Mouse (Mus musculus): ENCODE results near the gene Pknox2.

Pknox2 gene

DNA sequence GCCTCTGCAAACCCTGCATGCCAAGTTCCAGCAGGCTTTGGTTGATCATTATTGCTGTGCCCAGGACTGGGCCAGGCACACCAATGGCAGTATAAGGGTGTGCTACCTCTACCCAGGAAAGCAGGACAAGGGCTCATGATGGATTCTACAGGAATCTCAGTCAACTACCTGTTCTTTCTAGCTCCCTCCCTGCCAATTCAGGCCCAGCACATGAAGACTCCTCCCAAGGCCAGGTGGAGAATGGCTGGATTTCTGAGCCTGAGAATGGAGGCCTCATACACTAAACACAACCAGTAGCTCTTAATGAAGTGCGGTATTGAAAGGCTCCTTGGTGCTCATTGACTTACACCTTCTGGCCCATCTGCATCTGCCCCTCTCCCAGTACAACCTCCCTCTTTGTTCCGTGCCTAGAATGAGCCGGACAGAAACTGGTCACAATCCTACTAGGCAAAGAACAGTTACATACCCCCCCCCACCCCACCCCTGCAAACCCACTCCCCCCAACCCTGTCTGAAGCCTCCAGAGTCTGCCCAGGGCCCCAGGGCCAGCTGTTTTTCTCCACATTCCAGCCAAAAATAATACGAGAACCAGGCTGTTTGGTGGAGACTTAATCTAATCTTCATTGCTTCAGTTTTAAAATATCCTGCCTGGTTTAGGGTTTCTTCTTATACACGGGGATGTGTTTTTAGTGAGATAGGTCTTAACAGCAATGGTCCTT is 6.6 kb downstream of the Pknox2 start:
- no peak for DNase-seq (ENCODE audit: extremely low read depth, low read depth, low spot score)

- DNase-seq (ENCODE audit: extremely low read depth, low read depth, low spot score), result no peak
Observed at GRCm38 (mm10) chr9:37139514-37139913, 7.7 kb downstream of the Pknox2 start.

DNA sequence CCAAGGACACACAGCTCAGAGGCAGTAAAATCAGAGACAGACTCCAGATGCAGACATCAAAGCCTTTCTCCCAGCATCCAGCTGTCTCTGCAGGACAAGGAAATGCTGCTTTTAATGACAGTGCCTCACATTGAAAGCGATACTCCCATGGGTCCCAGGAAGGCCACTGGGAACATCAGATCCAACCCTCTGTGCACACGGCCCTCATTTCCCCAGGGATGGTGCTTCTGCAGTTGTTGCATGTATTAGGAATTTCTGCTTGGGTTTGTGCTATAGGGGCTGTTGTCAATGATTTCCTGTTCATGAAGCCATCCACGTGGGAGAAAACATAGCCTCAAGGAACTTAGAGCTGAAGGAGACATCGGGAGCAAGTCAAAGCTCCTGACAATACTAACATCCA is 8.3 kb downstream of the Pknox2 start:
- no peak for DNase-seq (ENCODE audit: extremely low read depth, low read depth, low spot score)

GRCm38 (mm10) chr9:37136340-37136739 is 10.9 kb downstream of the Pknox2 start:
- no peak for DNase-seq (ENCODE audit: extremely low read depth, low read depth, low spot score)

GRCm38 (mm10) chr9:37133495-37133894 is 13.7 kb downstream of the Pknox2 start:
- DNase-seq (ENCODE audit: extremely low read depth, low read depth, low spot score), result no peak

GRCm38 (mm10) chr9:37129046-37129445 is 18.2 kb downstream of the Pknox2 start:
- no peak for DNase-seq (ENCODE audit: extremely low read depth, low read depth, low spot score)

GRCm38 (mm10) chr9:37126197-37126596 is 21.0 kb downstream of the Pknox2 start:
- no peak for DNase-seq (ENCODE audit: extremely low read depth, low read depth, low spot score)

GRCm38 (mm10) chr9:37124696-37125480 is 22.3 kb downstream of the Pknox2 start:
- DNase-seq (ENCODE audit: extremely low read depth, low read depth, low spot score), result no peak

- no peak for DNase-seq (ENCODE audit: extremely low read depth, low read depth, low spot score)
Observed at GRCm38 (mm10) chr9:37123384-37123783, 23.8 kb downstream of the Pknox2 start.

GRCm38 (mm10) chr9:37122971-37123370 is 24.2 kb downstream of the Pknox2 start:
- DNase-seq (ENCODE audit: extremely low read depth, low read depth, low spot score), result no peak

DNA sequence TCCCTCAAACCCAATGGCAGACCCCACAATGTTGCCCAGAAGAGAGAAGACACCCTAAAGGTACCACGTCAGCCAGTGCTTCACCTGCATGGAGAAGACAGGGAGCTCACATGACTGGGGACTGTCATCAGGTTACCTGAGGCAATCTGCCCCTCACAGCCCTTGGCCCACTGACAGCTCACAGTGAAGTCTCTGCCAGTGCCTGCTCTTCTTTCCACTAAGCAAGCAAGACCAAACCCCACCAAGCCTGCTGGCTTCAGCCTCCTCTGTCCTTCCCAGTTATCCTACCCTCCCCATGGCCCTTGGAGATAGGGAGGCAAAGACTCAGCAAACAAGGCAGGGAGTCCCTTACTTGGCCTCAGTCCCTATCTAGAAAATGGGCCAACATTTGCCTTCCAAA is 24.8 kb downstream of the Pknox2 start:
- no peak for DNase-seq (ENCODE audit: extremely low read depth, low read depth, low spot score)

DNA sequence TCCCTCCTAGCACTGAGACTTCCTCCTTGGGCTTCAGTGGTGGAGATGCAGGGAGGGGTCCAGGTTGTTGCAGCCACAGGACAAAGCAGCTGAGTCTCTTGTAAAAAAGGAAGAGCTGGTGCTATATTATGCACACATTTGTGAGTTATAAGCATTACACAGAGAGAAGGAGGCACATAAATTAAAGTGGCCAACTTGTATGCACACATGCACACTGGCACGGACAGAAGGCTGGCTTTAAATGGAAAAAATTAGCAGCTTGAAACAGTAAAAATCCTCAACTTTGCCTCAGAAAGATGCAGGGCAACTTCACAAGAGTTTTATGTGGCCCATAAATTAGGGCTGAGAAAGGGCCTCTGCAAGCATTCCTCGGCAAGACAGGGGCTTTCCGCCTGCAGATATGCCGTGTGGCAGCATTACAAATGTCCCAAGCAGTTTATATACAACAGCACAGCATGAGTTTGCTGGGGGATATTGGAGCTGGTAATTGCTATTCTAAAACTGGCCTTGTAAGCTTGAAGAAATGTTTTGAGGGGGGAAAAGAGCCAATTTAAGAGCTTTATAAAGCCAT is 25.4 kb downstream of the Pknox2 start:
- DNase-seq (ENCODE audit: extremely low read depth, low read depth, low spot score), result no peak

GRCm38 (mm10) chr9:37120801-37121200 is 26.4 kb downstream of the Pknox2 start:
- no peak for DNase-seq (ENCODE audit: extremely low read depth, low read depth, low spot score)

DNA sequence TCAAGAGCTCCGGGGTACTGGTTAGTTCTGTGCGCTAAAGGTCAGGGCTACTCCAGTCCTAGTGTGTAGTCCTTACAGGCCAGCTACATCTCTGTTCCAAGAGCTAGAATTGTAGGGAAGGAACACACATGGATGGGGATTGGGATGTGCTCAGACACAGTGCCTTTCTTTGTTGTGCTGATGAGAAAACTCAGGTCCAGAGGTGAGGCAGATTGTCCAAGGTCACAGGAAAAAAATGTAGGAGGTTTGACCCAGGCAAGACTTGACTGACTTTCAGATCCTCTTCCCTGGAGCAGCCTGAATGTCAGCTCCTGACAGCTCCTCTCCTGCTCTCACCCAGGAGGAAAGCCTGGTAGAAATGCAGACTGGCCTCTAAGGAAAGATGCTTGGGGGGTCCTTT is 29.7 kb downstream of the Pknox2 start:
- DNase-seq (ENCODE audit: extremely low read depth, low read depth, low spot score), result no peak

GRCm38 (mm10) chr9:37116632-37117413 is 30.4 kb downstream of the Pknox2 start:
- DNase-seq (ENCODE audit: extremely low read depth, low read depth, low spot score), result no peak

DNA sequence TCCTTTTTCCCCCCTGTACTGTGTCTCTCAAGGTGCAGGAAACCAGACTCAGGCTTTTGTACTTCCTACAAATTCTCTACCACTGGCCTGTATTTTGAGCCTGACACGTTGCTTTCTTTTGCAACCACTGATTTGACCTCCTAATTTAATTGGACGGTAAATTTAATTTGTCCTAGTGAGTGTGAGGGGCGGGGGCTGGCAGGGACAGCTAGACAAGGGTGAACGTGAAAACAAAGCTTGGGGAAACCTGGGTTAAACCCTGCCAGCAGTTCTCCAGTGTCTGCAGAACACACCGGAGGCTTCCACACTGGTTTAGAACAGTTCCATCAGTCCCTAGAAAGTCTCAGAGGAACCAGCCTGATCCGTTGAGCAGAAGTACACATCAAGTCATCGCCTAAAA is 31.4 kb downstream of the Pknox2 start:
- DNase-seq (ENCODE audit: extremely low read depth, low read depth, low spot score), result no peak

DNA sequence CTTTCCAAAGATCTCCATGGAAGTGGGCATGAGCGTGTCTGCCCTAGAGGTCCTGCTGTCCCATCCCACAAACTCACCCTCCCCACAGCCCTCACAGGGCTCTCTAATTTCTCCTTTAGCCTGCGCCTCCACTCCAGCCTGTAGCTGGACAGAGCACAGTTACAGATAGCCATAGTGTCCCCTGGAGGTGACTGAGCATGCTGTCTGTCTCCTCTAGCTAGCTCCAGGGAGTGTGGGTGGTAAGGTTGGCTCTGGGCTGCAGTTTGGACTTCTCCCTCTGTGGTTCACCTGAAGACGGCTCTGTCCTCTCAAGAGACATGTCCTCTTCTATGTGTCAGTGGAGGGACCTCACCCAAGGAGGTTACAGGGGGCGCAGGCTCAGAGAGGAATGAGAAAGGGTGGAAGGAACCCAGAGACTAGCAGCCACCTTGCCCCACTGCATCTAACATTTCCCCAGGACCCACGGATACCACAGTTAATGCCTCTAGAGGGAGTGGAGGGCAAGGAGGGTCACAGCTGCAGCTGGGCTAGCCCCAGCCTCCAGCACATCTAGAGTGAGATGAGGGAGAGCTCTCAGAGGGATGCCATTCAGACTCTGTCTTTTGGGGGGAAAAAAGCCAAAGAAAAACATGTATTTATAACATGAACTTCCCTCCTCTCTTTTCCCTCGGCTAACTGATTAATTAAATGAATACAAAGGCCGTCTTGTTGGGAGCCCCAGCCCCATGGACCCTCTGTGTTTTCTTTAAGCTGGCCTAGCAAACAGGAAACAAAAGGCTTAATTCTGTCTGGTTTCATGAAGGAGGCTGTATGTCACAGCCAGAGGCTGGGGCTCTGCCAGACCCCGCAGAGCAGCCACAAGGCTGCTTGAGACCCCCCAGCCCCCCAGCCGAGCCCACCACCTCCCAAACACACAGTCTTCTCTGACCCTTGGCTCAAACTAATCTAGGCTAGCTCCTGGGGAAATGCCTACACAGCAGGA is 32.6 kb downstream of the Pknox2 start:
- no peak for DNase-seq (ENCODE audit: extremely low read depth, low read depth, low spot score)

GRCm38 (mm10) chr9:37107546-37107945 is 39.7 kb downstream of the Pknox2 start:
- DNase-seq (ENCODE audit: extremely low read depth, low read depth, low spot score), result no peak

GRCm38 (mm10) chr9:37106808-37107207 is 40.4 kb downstream of the Pknox2 start:
- DNase-seq (ENCODE audit: extremely low read depth, low read depth, low spot score), result no peak

- DNase-seq (ENCODE audit: extremely low read depth, low read depth, low spot score), result no peak
Observed at GRCm38 (mm10) chr9:37104249-37104648, 43.0 kb downstream of the Pknox2 start.
